Mouse (Mus musculus) megakaryocyte-erythroid progenitor cell, adult 5-6 weeks (primary cell): ENCODE data around the gene Actr6. TPM values are rescaled to one million over a fixed set of nuclear protein-coding genes. Genes with fewer than 3 reads are reported as not detected.
A peak's percentile ranks its signal among the peaks of the same experiment; 100 is the strongest.

ENCODE experiments used
- ATAC-seq: replicated peaks from 2 replicates; pipeline ENCODE4 v1.8.0; 2016; ENCODE audit warnings: mild to moderate bottlenecking, inconsistent platforms; ENCODE audit not compliant: severe bottlenecking, poor library complexity, low FRiP score, low TSS enrichment
- total RNA-seq, 2 experiments: library from RNA; stranded (forward) in 1 of 2; stranded (reverse) in 1 of 2; fragments of 200-1000, 215-1000 nt in 1 of 2; fragments of >200 nt in 1 of 2; fragmentation: Nextera tagmentation in 1 of 2; gene quantifications; 2 replicates each; pipeline ENCODE4 v1.2.3; 2014 to 2017

The Actr6 gene
- total RNA-seq (2014; fragmentation: Nextera tagmentation) (21.0 and 21.7 TPM in 2 replicates), total RNA-seq (2017) (10.4 and 22.4 TPM in 2 replicates)

GRCm38 (mm10) chr10:89732001-89732794 lies at the start of gene Actr6:
Gene Actr6 (minus strand): TSS chr10:89732295.
- peak; percentile 99 for ATAC-seq

GRCm38 (mm10) chr10:89776029-89776428 lies 43.9 kb upstream of the Actr6 start:
- ATAC-seq, result no peak

GRCm38 (mm10) chr10:89771894-89772293 lies 39.8 kb upstream of the Actr6 start:
- ATAC-seq, result no peak

- no peak for ATAC-seq
Observed at GRCm38 (mm10) chr10:89769096-89769495, 37.0 kb upstream of the Actr6 start.

- no peak for ATAC-seq
Observed at GRCm38 (mm10) chr10:89768352-89769020, 36.4 kb upstream of the Actr6 start.

- ATAC-seq, result peak; percentile 51
Observed at GRCm38 (mm10) chr10:89765790-89766714, 34.0 kb upstream of the Actr6 start.

- ATAC-seq, result peak; percentile 58
Observed at GRCm38 (mm10) chr10:89764457-89765121, 32.5 kb upstream of the Actr6 start.

- ATAC-seq, result no peak
Observed at GRCm38 (mm10) chr10:89760772-89761171, 28.7 kb upstream of the Actr6 start.

GRCm38 (mm10) chr10:89755231-89755630 lies 23.1 kb upstream of the Actr6 start:
- ATAC-seq, result no peak

- ATAC-seq, result no peak
Observed at GRCm38 (mm10) chr10:89751069-89751468, 19.0 kb upstream of the Actr6 start.

GRCm38 (mm10) chr10:89748619-89749018 lies 16.5 kb upstream of the Actr6 start:
- ATAC-seq, result no peak

GRCm38 (mm10) chr10:89747911-89748310 lies 15.8 kb upstream of the Actr6 start:
- ATAC-seq, result no peak

GRCm38 (mm10) chr10:89747221-89747905 lies 15.3 kb upstream of the Actr6 start:
- ATAC-seq, result no peak

GRCm38 (mm10) chr10:89746581-89746980 lies 14.5 kb upstream of the Actr6 start:
- ATAC-seq, result no peak

GRCm38 (mm10) chr10:89745666-89746020 lies 13.5 kb upstream of the Actr6 start:
- peak; percentile 3; the same call in 1 of the 2 replicates for ATAC-seq

- ATAC-seq, result peak; percentile 85
Observed at GRCm38 (mm10) chr10:89744871-89745665, 13.0 kb upstream of the Actr6 start, which contains the start of gene Uhrf1bp1l. Gene Uhrf1bp1l (plus strand): TSS chr10:89744991.

GRCm38 (mm10) chr10:89744341-89744740 lies 12.2 kb upstream of the Actr6 start:
- ATAC-seq, result no peak

GRCm38 (mm10) chr10:89743266-89743665 lies 11.2 kb upstream of the Actr6 start:
- no peak for ATAC-seq
